Mouse (Mus musculus) natural killer cell, adult 2 months (primary cell): ENCODE results near the gene Pde4a.

Experiments used
- DNase-seq, 2 experiments: peaks; one replicate each; pipeline ENCODE4 v3.0.0; 2022; ENCODE audit warnings: low spot score in 2 of 2

Pde4a gene

GRCm38 (mm10) chr9:21165041-21165951 is at the start of gene Pde4a:
Pde4a (plus strand) TSS chr9:21165714.
- peak; percentile 72 to 79 for DNase-seq

- DNase-seq: no peak
These were observed 48.4 kb upstream of the Pde4a start for GRCm38 (mm10) chr9:21117073-21117472.

GRCm38 (mm10) chr9:21121483-21121882 is 44.0 kb upstream of the Pde4a start:
- no peak for DNase-seq

GRCm38 (mm10) chr9:21124837-21125236 is 40.7 kb upstream of the Pde4a start:
- no peak for DNase-seq

- DNase-seq: no peak
These were observed 39.8 kb upstream of the Pde4a start for GRCm38 (mm10) chr9:21125502-21126258.

- DNase-seq: peak; percentile 72 to 87
These were observed 39.3 kb upstream of the Pde4a start for GRCm38 (mm10) chr9:21126259-21126627.

DNA sequence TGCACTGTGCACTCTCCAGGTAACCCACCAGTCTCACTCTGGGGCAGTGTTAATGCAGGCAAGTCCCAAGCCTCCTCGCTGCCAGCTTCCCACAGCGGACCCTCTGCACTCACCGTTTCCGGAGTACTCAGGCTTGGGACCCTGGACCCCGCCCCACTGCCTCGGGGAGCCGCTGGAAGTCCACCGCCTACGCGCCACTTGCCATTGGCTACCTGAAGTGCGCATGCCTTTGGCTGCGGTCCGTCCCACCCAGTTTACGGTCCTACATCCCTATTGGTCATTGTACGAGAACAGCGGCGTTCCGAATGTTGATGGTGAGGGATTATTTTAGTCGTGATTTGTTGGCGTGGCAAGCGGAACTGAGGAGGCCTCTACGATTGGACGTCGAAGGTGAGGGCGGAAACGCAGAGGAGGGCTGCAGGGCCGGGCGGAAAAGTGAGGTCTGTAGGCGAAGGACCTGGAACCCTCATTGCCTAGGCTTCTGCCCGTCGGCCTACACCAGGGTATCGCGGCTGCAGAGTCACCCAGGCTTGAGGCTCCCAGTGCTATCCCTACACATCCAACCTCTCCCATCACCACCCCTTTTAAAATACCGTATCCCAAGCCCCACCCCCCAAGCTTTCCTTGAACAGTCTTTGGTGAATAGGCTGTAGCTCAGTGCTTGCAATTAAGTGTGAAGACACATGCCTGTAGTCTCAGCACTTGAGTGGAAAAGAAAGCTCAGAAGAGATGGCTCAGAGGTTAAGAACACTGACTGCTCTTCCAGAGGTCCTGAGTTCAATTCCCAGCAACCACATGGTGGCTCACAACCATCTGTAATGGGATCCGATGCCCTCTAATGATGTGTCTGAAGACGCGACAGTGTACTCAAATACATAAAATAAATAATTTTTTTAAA is 34.2 kb upstream of the Pde4a start, which contains the start of gene Tyk2:
TSS of gene Tyk2 (minus strand) at position 185 of the 898 bp plus-strand sequence.
- peak; percentile 93 to 94 for DNase-seq

- DNase-seq: peak in 1 of 2 experiments; percentile 47
These were observed 33.3 kb upstream of the Pde4a start for GRCm38 (mm10) chr9:21132102-21132775.

DNA sequence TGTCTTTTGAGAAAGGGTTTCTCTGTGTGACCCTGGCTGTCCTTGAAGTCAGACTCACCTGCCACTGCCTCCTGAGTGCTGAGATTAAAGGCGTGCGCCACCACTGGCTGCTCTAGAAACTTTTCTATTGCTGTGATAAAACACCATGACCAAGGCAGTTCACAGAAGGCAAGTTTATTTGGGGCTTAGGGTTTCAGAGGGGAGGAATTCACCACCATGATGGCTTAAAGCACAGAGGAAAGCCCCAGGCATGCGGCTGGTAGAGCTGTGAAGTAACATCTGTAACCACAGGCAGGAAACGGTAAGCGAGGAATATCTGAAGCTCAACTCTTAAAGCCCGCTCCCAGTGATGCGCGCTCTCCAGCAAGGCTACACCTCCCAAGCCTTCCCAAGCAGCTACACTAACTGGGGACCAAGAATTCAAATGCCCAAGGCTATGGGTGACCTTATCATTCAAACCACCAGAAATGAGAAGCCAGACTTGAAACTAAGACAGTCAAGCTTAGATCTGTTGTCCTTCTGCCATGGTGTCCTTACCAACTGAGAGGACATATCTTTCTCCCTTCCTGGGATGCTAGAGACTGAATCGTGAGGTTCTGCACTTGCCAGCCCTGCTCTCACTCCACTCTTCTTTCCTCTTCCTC is 32.3 kb upstream of the Pde4a start:
- peak; percentile 74 to 87 for DNase-seq

DNA sequence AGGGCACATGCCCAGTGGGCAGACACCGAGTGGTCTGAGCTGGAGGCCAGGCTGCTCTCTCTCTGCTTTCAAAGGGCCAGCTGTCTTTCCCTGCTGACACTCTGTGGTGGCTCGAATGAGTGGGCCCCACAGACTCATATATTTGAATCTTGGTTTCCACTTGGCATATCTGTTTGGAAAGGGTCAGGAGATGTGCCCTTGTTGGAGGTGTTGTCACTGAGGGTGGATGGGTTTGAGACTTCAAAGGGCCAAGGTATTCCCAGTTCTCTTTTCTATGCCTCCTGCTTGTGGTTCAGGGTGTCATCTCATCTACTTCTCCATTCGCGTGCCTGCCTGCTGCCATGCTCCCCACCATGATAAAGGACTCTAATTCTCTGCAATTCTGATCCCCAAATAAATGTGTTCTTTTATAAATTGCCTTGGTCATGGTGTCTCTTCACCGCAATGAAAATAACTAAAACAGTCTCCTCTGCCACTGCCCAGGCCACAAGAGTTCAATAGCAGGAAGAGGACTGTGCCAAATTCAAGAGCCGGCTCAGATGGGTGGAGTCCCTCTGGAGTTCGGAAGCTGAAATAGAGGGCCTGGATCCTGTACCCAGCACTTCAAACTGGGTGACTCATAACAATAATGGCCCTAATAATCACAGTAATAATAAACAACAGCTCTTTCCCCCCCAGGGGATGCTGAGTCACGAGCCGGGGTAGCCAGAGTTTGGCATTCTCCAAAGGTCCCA is 30.8 kb upstream of the Pde4a start:
- no peak for DNase-seq

GRCm38 (mm10) chr9:21135329-21135890 is 30.1 kb upstream of the Pde4a start:
- no peak for DNase-seq

GRCm38 (mm10) chr9:21135941-21136381 is 29.6 kb upstream of the Pde4a start:
- DNase-seq: peak; percentile 73 to 86

DNA sequence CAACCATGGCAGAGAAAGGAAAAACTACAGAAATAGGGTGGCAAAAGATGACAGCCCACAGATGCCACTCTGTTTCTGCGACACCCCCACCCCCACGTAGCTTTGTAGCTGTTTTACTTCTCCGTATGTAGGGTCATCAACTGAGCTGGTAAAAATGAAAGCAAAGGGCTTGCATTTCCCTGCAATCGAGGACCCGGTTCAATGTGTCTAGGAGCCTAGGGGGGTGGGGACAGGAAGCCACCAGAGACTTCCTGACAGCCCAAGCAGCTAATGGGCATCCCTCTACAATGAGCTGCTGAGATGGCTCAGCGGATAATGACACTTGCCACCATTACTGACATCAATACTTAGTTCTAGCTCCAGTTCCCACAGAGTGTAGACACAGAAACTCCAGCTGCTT is 29.1 kb upstream of the Pde4a start:
- peak; percentile 63 to 80 for DNase-seq

- DNase-seq: peak; percentile 77
These were observed 28.3 kb upstream of the Pde4a start for GRCm38 (mm10) chr9:21137229-21137628.

DNA sequence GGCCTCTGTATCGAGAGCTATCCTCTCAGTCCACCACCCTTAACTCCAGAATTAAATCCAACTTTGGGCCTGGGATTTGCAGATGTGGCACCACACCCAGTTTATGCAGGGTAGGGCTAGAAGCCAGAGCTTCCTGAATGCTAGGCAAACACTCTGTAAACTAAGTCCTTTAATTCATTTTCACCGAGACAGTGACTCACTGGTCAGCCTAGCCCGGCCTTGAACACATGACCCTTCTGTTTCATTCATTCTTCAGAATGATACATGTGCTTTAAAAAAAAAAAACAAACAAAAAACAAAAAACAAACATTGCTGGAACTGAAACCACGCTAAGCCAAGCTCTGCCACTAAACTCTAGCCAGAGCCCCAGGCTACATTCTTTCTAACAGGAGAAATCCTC is 27.1 kb upstream of the Pde4a start:
- DNase-seq: no peak

DNA sequence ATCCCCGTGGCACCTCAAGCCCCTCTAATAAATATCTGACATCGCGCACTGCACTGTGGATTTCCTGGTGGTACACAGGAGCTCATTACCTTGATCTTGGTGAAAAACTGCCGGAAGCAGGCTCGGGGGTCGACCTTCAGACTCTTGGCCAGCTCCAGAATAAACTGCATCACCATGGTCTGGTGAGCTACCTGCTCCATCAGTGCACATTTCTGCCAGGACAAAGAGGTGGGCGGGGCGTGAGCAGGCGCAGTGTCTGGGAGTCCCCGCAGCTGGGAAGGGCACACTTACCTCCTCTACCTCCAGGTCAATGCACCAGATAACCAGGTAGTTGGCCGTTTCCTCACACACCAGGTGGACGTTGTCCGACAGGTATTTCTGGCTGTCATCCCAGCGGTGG is 23.6 kb upstream of the Pde4a start:
- DNase-seq: no peak

DNA sequence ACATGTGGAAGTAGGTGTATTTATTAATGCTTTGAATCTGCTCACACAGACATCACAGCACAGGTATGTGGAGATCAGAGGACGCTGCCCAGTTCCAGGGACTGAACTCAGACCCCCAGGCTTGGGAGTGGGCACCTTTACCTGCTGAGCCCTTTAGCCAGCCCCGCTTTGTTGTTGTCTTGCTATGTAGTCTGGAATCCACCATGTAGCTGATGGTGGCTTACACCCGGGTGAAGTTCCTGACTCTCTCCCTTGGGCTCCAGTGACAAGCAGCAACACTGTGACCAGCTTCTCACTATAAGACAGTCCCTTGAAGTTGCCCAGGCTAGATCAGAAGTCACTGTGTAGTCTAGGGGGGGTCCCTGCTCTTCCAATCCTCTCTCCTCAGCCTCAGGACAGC is 21.2 kb upstream of the Pde4a start:
- DNase-seq: no peak

DNA sequence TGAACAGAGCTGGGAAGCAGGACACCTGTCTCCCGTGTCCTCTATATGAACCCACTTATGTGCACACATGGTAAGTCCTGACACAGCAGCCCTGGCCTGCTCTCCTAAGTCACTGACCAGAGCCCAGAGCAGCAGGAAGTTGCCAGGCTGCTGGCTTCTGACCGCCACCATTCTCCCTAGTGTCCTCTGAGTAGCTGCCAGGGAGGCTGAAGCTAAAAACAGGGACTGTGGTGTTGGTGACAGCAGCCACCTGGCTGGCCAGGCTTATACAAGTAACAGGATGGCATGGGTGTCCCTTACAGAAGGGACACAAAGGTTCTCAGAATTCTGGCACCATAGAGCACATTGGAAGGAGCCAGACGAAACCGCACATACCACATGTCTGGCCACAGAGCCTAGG is 20.1 kb upstream of the Pde4a start:
- DNase-seq: no peak

DNA sequence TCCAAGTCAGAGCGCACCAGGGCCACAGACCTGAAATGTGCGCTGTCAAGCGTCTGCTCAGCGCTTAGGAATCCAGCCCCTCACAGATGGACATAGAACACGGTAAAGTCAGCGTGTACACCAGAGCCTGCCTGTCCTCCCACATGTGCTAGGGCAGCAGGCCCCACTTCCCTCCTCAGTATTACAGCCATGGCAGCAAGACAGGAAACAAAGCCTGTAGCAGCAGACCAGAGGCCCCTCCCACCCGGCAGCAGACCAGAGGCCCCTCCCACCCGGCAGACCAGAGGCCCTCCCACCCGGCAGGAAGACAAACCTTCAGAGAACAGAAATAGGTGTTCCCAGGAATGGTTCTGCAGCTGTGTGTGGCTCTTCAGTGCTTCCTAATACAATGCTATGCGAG is 18.8 kb upstream of the Pde4a start:
- peak; percentile 50 to 61 for DNase-seq

DNA sequence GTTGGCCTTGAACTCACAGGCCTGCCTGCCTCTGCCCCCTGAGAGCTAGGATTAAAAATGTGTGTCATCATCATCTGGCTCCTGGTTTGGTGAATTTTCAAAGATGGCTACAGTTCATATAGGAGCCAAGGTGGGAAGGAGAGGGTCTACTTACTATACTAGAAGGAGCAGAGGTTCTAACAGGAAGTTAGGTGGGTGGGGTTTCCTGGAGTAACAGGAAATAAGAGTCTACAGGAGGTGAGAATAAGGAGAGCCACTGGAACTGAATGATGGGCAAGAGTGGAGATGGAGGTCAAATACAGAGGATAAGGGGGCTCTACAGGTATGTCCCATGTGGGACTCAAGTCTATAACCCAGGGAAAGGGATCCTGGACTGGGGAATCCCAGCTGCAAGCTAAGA is 17.1 kb upstream of the Pde4a start:
- no peak for DNase-seq
